Mouse (Mus musculus) midbrain, embryonic 13.5 days (tissue): ENCODE data around the gene Rrp12. TPM values are rescaled to one million over a fixed set of nuclear protein-coding genes. Genes with fewer than 3 reads are reported as not detected.
"Not testable (repeated sequence)": the region's sequence is repeated elsewhere in the genome, so short reads cannot be mapped to it uniquely, and the experiment has no call there.

Source experiments
- ATAC-seq: fragments of 200-750 bp; cut with Nextera tagmentation; 2 replicates; pipeline ENCODE4 v1.8.0; 2017; ENCODE audit warnings: mild to moderate bottlenecking, moderate TSS enrichment, moderate library complexity
- H3K27ac ChIP-seq: fragments of 300-500 bp; sonication (generic); 2 replicates; pipeline ENCODE4 v1.5.1; 2015; ENCODE audit warnings: inconsistent platforms, mild to moderate bottlenecking, moderate library complexity
- H3K27me3 ChIP-seq: fragments of 300-500 bp; sonication (generic); 2 replicates; pipeline ENCODE4 v1.6.1; 2015; ENCODE audit warnings: mild to moderate bottlenecking, inconsistent platforms
- H3K36me3 ChIP-seq: fragments of 300-500 bp; sonication (generic); 2 replicates; pipeline ENCODE4 v1.6.1; 2015; ENCODE audit warnings: mild to moderate bottlenecking, inconsistent platforms
- H3K4me1 ChIP-seq: fragments of 300-500 bp; sonication (generic); replicated peaks from 2 replicates; pipeline ENCODE4 v1.6.1; 2015; ENCODE audit warnings: inconsistent platforms
- H3K4me2 ChIP-seq: fragments of 300-500 bp; sonication (generic); replicated peaks from 2 replicates; pipeline ENCODE4 v1.6.1; 2015; ENCODE audit warnings: moderate library complexity, mild to moderate bottlenecking, inconsistent platforms
- H3K4me3 ChIP-seq: fragments of 300-500 bp; sonication (generic); replicated peaks from 2 replicates; pipeline ENCODE4 v1.5.1; 2015; ENCODE audit warnings: mild to moderate bottlenecking, inconsistent platforms
- H3K9ac ChIP-seq: fragments of 300-500 bp; sonication (generic); replicated peaks from 2 replicates; pipeline ENCODE4 v1.6.1; 2015; ENCODE audit warnings: mild to moderate bottlenecking, inconsistent platforms
- H3K9me3 ChIP-seq: fragments of 300-500 bp; sonication (generic); 2 replicates; pipeline ENCODE4 v1.6.1; 2016; ENCODE audit warnings: mild to moderate bottlenecking, inconsistent platforms
- WGBS: fragments of 180-500 bp; shearing (Covaris S2); methylation state at CpG from one replicate; pipeline ENCODE4 v1.1.7; 2015; 5-methylcytosine and 5-hydroxymethylcytosine counted together
- polyA plus RNA-seq: library from polyadenylated mRNA; unstranded; fragments of >200 nt; fragmentation: Nextera tagmentation; extraction: Ambion mirVana; gene quantifications from 2 replicates; pipeline ENCODE4 v1.2.1, GENCODE M21; 2015

Gene Rrp12
- polyA plus RNA-seq, 1 experiment from 2014 or later = 15.7 TPM

GRCm38 (mm10) chr19:41857816-41858310, 38.1 kb downstream of the Rrp12 start:
- 94% methylated on average over 3 of the region's 3 CpGs for WGBS
- H3K27ac ChIP-seq = no peak overlapping the region
- ATAC-seq = no peak
- no peak overlapping the region for H3K9ac ChIP-seq
- H3K4me2 ChIP-seq = no peak overlapping the region
- no peaks in the 10 kb centered on the region for H3K27me3 ChIP-seq
- H3K36me3 ChIP-seq = peaks cover 12% of the 10 kb centered on the region
- H3K9me3 ChIP-seq = no peaks in the 10 kb centered on the region
- H3K4me1 ChIP-seq = no peaks in the 10 kb centered on the region
- no peak overlapping the region for H3K4me3 ChIP-seq

GRCm38 (mm10) chr19:41857086-41857762, 38.7 kb downstream of the Rrp12 start:
- H3K4me1 ChIP-seq = no peaks in the 10 kb centered on the region
- H3K4me3 ChIP-seq = no peak overlapping the region
- no peaks in the 10 kb centered on the region for H3K9me3 ChIP-seq
- H3K27me3 ChIP-seq = no peaks in the 10 kb centered on the region
- H3K27ac ChIP-seq = no peak overlapping the region
- no peak for ATAC-seq
- 93% methylated on average over 5 of the region's 5 CpGs for WGBS
- H3K9ac ChIP-seq = no peak overlapping the region
- peaks cover 5% of the 10 kb centered on the region for H3K36me3 ChIP-seq
- H3K4me2 ChIP-seq = no peak overlapping the region

- H3K27ac ChIP-seq = no peak overlapping the region
- 89% methylated on average over 4 of the region's 4 CpGs for WGBS
- H3K9me3 ChIP-seq = no peaks in the 10 kb centered on the region
- no peaks in the 10 kb centered on the region for H3K27me3 ChIP-seq
- no peaks in the 10 kb centered on the region for H3K36me3 ChIP-seq
- no peak overlapping the region for H3K9ac ChIP-seq
- peaks cover 24% of the 10 kb centered on the region for H3K4me1 ChIP-seq
- ATAC-seq = no peak
- H3K4me2 ChIP-seq = no peak overlapping the region
- H3K4me3 ChIP-seq = no peak overlapping the region
Measured at GRCm38 (mm10) chr19:41852423-41852822, 43.5 kb downstream of the Rrp12 start.

- 17% methylated on average over 14 of the region's 14 CpGs for WGBS
- no peak for ATAC-seq
- peak overlapping the region; percentile 2; the same call in 1 of the 2 replicates for H3K4me3 ChIP-seq
- H3K9me3 ChIP-seq = no peaks in the 10 kb centered on the region
- no peaks in the 10 kb centered on the region for H3K36me3 ChIP-seq
- peaks cover 35% of the 10 kb centered on the region for H3K4me1 ChIP-seq
- no peak overlapping the region; the same call in 1 of the 2 replicates for H3K9ac ChIP-seq
- H3K4me2 ChIP-seq = peak overlapping the region; percentile 33
- H3K27ac ChIP-seq = peak overlapping the region; percentile 85
- H3K27me3 ChIP-seq = no peaks in the 10 kb centered on the region
Measured at GRCm38 (mm10) chr19:41850719-41851543, 45.0 kb downstream of the Rrp12 start.

- H3K4me1 ChIP-seq = peaks cover 38% of the 10 kb centered on the region
- H3K9ac ChIP-seq = no peak overlapping the region
- H3K4me2 ChIP-seq = peak overlapping the region; percentile 33
- H3K9me3 ChIP-seq = no peaks in the 10 kb centered on the region
- no peaks in the 10 kb centered on the region for H3K27me3 ChIP-seq
- H3K27ac ChIP-seq = peak overlapping the region; percentile 85
- no peaks in the 10 kb centered on the region for H3K36me3 ChIP-seq
- ATAC-seq = no peak
- 0 out of 2 replicates have a peak overlapping the region, but pooled peaks have one; percentile 2 for H3K4me3 ChIP-seq
- 6% methylated on average over 6 of the region's 6 CpGs for WGBS
Measured at GRCm38 (mm10) chr19:41850021-41850718, 45.8 kb downstream of the Rrp12 start.

- H3K27me3 ChIP-seq = no peaks in the 10 kb centered on the region
- under 1% methylated on average over 71 of the region's 72 CpGs for whole genome bisulfite sequencing
- peak within 1 kb of the TSS; percentile 91 for H3K9ac ChIP-seq
- no peaks in the 10 kb centered on the region for H3K36me3 ChIP-seq
- peaks cover 38% of the 10 kb centered on the region for H3K4me1 ChIP-seq
- peak; percentile 94 for ATAC-seq
- peak within 1 kb of the TSS; percentile 88 for H3K4me2 ChIP-seq
- H3K4me3 ChIP-seq = peak within 1 kb of the TSS; percentile 78
- no peaks in the 10 kb centered on the region for H3K9me3 ChIP-seq
- H3K27ac ChIP-seq = peak within 1 kb of the TSS; percentile 94
Measured at GRCm38 (mm10) chr19:41847992-41848851, 47.8 kb downstream of the Rrp12 start, which contains the start of gene Frat2. Gene Frat2 (minus strand): TSS chr19:41848132.

GRCm38 (mm10) chr19:41847614-41847991, 48.4 kb downstream of the Rrp12 start:
- peak overlapping the region; percentile 94 for H3K27ac ChIP-seq
- H3K36me3 ChIP-seq, H3K9me3 ChIP-seq, H3K27me3 ChIP-seq: not testable (repeated sequence)
- peak overlapping the region; percentile 88 for H3K4me2 ChIP-seq
- peaks cover 38% of the 10 kb centered on the region for H3K4me1 ChIP-seq
- H3K9ac ChIP-seq = peak overlapping the region; percentile 91
- under 1% methylated on average over 46 of the region's 53 CpGs for WGBS
- H3K4me3 ChIP-seq = peak overlapping the region; percentile 78
- ATAC-seq = peak; percentile 65

GRCm38 (mm10) chr19:41847091-41847581, 48.8 kb downstream of the Rrp12 start:
- H3K27me3 ChIP-seq = no peaks in the 10 kb centered on the region
- peak overlapping the region; percentile 88 for H3K4me2 ChIP-seq
- no peaks in the 10 kb centered on the region for H3K9me3 ChIP-seq
- H3K27ac ChIP-seq = peak overlapping the region; percentile 94
- peak; percentile 7; the same call in 1 of the 2 replicates for ATAC-seq
- H3K9ac ChIP-seq = peak overlapping the region; percentile 91
- H3K4me3 ChIP-seq = peak overlapping the region; percentile 78
- under 1% methylated on average over 54 of the region's 64 CpGs for WGBS
- peaks cover 38% of the 10 kb centered on the region for H3K4me1 ChIP-seq
- no peaks in the 10 kb centered on the region for H3K36me3 ChIP-seq

GRCm38 (mm10) chr19:41846366-41847090, 49.4 kb downstream of the Rrp12 start:
- peak overlapping the region; percentile 88 for H3K4me2 ChIP-seq
- WGBS = 11% methylated on average over 21 of the region's 21 CpGs
- peaks cover 34% of the 10 kb centered on the region for H3K4me1 ChIP-seq
- H3K36me3 ChIP-seq = no peaks in the 10 kb centered on the region
- H3K9me3 ChIP-seq = no peaks in the 10 kb centered on the region
- H3K9ac ChIP-seq = peak overlapping the region; percentile 91
- no peaks in the 10 kb centered on the region for H3K27me3 ChIP-seq
- H3K27ac ChIP-seq = peak overlapping the region; percentile 94
- no peak for ATAC-seq
- peak overlapping the region; percentile 78 for H3K4me3 ChIP-seq

- Histone ChIP-seq H3K9me3 (no peaks in the 10 kb centered on the region), H3K9ac (no peak overlapping the region), H3K36me3 (no peaks in the 10 kb centered on the region), H3K27me3 (no peaks in the 10 kb centered on the region), H3K4me3 (no peak overlapping the region), H3K4me2 (no peak overlapping the region), H3K4me1 (peaks cover 14% of the 10 kb centered on the region), H3K27ac (no peak overlapping the region)
- 85% methylated on average over 6 of the region's 6 CpGs for WGBS
- ATAC-seq = no peak
Measured at GRCm38 (mm10) chr19:41844345-41844744, 51.6 kb downstream of the Rrp12 start.
